Mouse (Mus musculus) liver, adult 2 months (tissue): ENCODE results near the gene Mesd.

Source experiments
- CTCF ChIP-seq: fragments of 200-500 bp; IDR thresholded peaks from 2 replicates; pipeline ENCODE4 v1.5.1; 2011; ENCODE audit warnings: low read depth, low read length, control low read depth
- POLR2A ChIP-seq: fragments of 200-500 bp; IDR thresholded peaks from 2 replicates; pipeline ENCODE4 v1.6.1; 2011; ENCODE audit warnings: low read length, control low read depth; ENCODE audit not compliant: insufficient read depth; ENCODE audit errors: extremely low read depth

GRCm38 (mm10) chr7:83847187-83848075 lies 36.8 kb upstream of the Mesd start:
- TF ChIP-seq CTCF (no peak), POLR2A (no peak)
